Mouse (Mus musculus): ENCODE results near the gene 6430550D23Rik. TPM values are rescaled to one million over a fixed set of nuclear protein-coding genes. Genes with fewer than 3 reads are reported as not detected.

6430550D23Rik gene
- polyA plus RNA-seq, 2 experiments: 2.6 to 3.7 TPM

- Histone ChIP-seq H3K4me3 (replicated peaks; ENCODE audit: low read length) (peak within 1 kb of the TSS; percentile 89), H3K36me3 (ENCODE audit: control insufficient read depth, insufficient read depth, low read length) (peaks cover 3% of the 10 kb centered on the region; the same call in 1 of the 2 replicates), H3K9ac (ENCODE audit: low read depth, low read length, severe bottlenecking) (peak within 1 kb of the TSS; percentile 97), H3K9me3 (ENCODE audit: control insufficient read depth, low read length) (no peaks in the 10 kb centered on the region), H3K4me2 (replicated peaks; ENCODE audit: low read depth, low read length, severe bottlenecking) (peak within 1 kb of the TSS; percentile 61), H3K4me1 (ENCODE audit: control insufficient read depth, insufficient read depth, low read length) (peaks cover 5% of the 10 kb centered on the region), H3K27ac (replicated peaks; ENCODE audit: low read depth, low read length) (peak within 1 kb of the TSS; percentile 84), H3K27me3 (ENCODE audit: control insufficient read depth, insufficient read depth, low read length) (no peaks in the 10 kb centered on the region)
- peak; percentile 89; the same call in 1 of the 2 replicates for TF ChIP-seq POLR2A (IDR thresholded peaks at IDR 0.05; ENCODE audit: borderline replicate concordance, extremely low read depth, insufficient read depth, insufficient read length)
- ATAC-seq (ENCODE audit: low FRiP score, low read depth) (peak; percentile 97), DNase-seq (ENCODE audit: low spot score) (peak; percentile 93)
- 3% methylated on average over 38 of the region's 59 CpGs for WGBS
Observed at GRCm38 (mm10) chr2:155956134-155957059, 51.4 kb downstream of the 6430550D23Rik start, which contains the start of gene Cep250. Cep250 (plus strand) TSS chr2:155956458.

- H3K36me3 ChIP-seq (ENCODE audit: control insufficient read depth, insufficient read depth, low read length): no peaks in the 10 kb centered on the region
- H3K27me3 ChIP-seq (ENCODE audit: control insufficient read depth, insufficient read depth, low read length): no peaks in the 10 kb centered on the region
- TF ChIP-seq POLR2A (IDR thresholded peaks at IDR 0.05; ENCODE audit: borderline replicate concordance, extremely low read depth, insufficient read depth, insufficient read length): no peak
- no peaks in the 10 kb centered on the region for H3K9me3 ChIP-seq (ENCODE audit: control insufficient read depth, low read length)
- ATAC-seq (ENCODE audit: low FRiP score, low read depth) (no peak), DNase-seq (ENCODE audit: low spot score) (peak; percentile 56)
- H3K9ac ChIP-seq (ENCODE audit: low read depth, low read length, severe bottlenecking): no peak overlapping the region
- no peak overlapping the region for H3K4me2 ChIP-seq (replicated peaks; ENCODE audit: low read depth, low read length, severe bottlenecking)
- no peak overlapping the region for H3K27ac ChIP-seq (replicated peaks; ENCODE audit: low read depth, low read length)
- no peak overlapping the region for H3K4me3 ChIP-seq (replicated peaks; ENCODE audit: low read length)
- peaks cover 13% of the 10 kb centered on the region for H3K4me1 ChIP-seq (ENCODE audit: control insufficient read depth, insufficient read depth, low read length)
Observed at GRCm38 (mm10) chr2:155952006-155952405, 55.8 kb downstream of the 6430550D23Rik start.

- peak; percentile 12; the same call in 1 of the 2 replicates for ATAC-seq (ENCODE audit: low FRiP score, low read depth)
- WGBS: 2% methylated on average over 6 of the region's 6 CpGs
- Histone ChIP-seq H3K9me3 (ENCODE audit: control insufficient read depth, low read length) (no peaks in the 10 kb centered on the region), H3K4me2 (replicated peaks; ENCODE audit: low read depth, low read length, severe bottlenecking) (0 out of 2 replicates have a peak overlapping the region, but pooled peaks have one; percentile 10), H3K9ac (ENCODE audit: low read depth, low read length, severe bottlenecking) (0 out of 2 replicates have a peak overlapping the region, but pooled peaks have one; percentile 16), H3K4me3 (replicated peaks; ENCODE audit: low read length) (no peak overlapping the region), H3K36me3 (ENCODE audit: control insufficient read depth, insufficient read depth, low read length) (no peaks in the 10 kb centered on the region), H3K27me3 (ENCODE audit: control insufficient read depth, insufficient read depth, low read length) (no peaks in the 10 kb centered on the region), H3K27ac (replicated peaks; ENCODE audit: low read depth, low read length) (no peak overlapping the region), H3K4me1 (ENCODE audit: control insufficient read depth, insufficient read depth, low read length) (peaks cover 22% of the 10 kb centered on the region)
- no peak for TF ChIP-seq POLR2A (IDR thresholded peaks at IDR 0.05; ENCODE audit: borderline replicate concordance, extremely low read depth, insufficient read depth, insufficient read length)
- DNase-seq (ENCODE audit: low spot score): peak; percentile 57
Observed at GRCm38 (mm10) chr2:155949362-155949761, 58.4 kb downstream of the 6430550D23Rik start.

- no peaks in the 10 kb centered on the region for H3K9me3 ChIP-seq (ENCODE audit: control insufficient read depth, low read length)
- H3K9ac ChIP-seq (ENCODE audit: low read depth, low read length, severe bottlenecking): no peak overlapping the region
- WGBS: 57% methylated on average over 5 of the region's 5 CpGs
- no peak overlapping the region for H3K4me3 ChIP-seq (replicated peaks; ENCODE audit: low read length)
- ATAC-seq (ENCODE audit: low FRiP score, low read depth) (no peak), DNase-seq (ENCODE audit: low spot score) (no peak)
- no peaks in the 10 kb centered on the region for H3K27me3 ChIP-seq (ENCODE audit: control insufficient read depth, insufficient read depth, low read length)
- no peak overlapping the region for H3K27ac ChIP-seq (replicated peaks; ENCODE audit: low read depth, low read length)
- no peak overlapping the region for H3K4me2 ChIP-seq (replicated peaks; ENCODE audit: low read depth, low read length, severe bottlenecking)
- no peak for TF ChIP-seq POLR2A (IDR thresholded peaks at IDR 0.05; ENCODE audit: borderline replicate concordance, extremely low read depth, insufficient read depth, insufficient read length)
- no peaks in the 10 kb centered on the region for H3K36me3 ChIP-seq (ENCODE audit: control insufficient read depth, insufficient read depth, low read length)
- H3K4me1 ChIP-seq (ENCODE audit: control insufficient read depth, insufficient read depth, low read length): peaks cover 36% of the 10 kb centered on the region
Observed at GRCm38 (mm10) chr2:155947390-155948002, 60.3 kb downstream of the 6430550D23Rik start.

DNA sequence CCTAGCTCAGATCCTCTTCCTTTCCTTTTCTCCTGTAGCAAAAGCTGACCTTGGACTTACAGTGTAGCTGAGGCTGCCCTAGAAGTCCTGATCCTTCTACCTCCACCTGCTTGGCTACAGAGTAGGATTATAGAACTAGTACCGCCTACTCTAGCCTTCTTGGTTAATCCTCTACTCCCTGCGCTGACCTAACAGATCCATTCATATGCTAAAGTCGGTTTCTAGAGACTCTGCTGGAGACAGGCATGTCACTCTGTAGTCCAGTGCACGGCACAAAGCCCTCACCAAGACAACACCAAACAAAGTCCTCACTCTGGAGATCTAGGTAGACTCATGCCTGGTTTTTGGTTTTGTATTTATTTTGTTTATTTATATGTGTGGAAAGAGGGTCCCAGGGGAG, 61.3 kb downstream of the 6430550D23Rik start:
- Histone ChIP-seq H3K4me1 (ENCODE audit: control insufficient read depth, insufficient read depth, low read length) (peaks cover 46% of the 10 kb centered on the region), H3K27ac (replicated peaks; ENCODE audit: low read depth, low read length) (no peak overlapping the region), H3K9ac (ENCODE audit: low read depth, low read length, severe bottlenecking) (no peak overlapping the region), H3K4me3 (replicated peaks; ENCODE audit: low read length) (no peak overlapping the region), H3K9me3 (ENCODE audit: control insufficient read depth, low read length) (no peaks in the 10 kb centered on the region), H3K36me3 (ENCODE audit: control insufficient read depth, insufficient read depth, low read length) (peaks cover 3% of the 10 kb centered on the region; the same call in 1 of the 2 replicates), H3K27me3 (ENCODE audit: control insufficient read depth, insufficient read depth, low read length) (no peaks in the 10 kb centered on the region), H3K4me2 (replicated peaks; ENCODE audit: low read depth, low read length, severe bottlenecking) (no peak overlapping the region)
- 35% methylated on average over 4 of the region's 4 CpGs for WGBS
- DNase-seq (ENCODE audit: low spot score) (no peak), ATAC-seq (ENCODE audit: low FRiP score, low read depth) (no peak)
- TF ChIP-seq POLR2A (IDR thresholded peaks at IDR 0.05; ENCODE audit: borderline replicate concordance, extremely low read depth, insufficient read depth, insufficient read length): no peak
